Mouse (Mus musculus) erythroblast, embryonic 14.5 days (primary cell): ENCODE data around the gene Vps13d.

ENCODE experiments used
- GATA1 ChIP-seq: IDR thresholded peaks from 2 replicates; pipeline ENCODE4 v1.6.1; 2012; ENCODE audit warnings: low read length, inconsistent platforms, mixed read lengths
- TAL1 ChIP-seq: IDR thresholded peaks from 3 replicates; pipeline ENCODE4 v1.6.1; 2012; ENCODE audit warnings: low read length, inconsistent platforms, mixed read lengths

GRCm38 (mm10) chr4:145037631-145038416 lies 157.0 kb downstream of the Vps13d start:
- no peak for TF ChIP-seq GATA1
- TF ChIP-seq TAL1 = no peak
